Mouse (Mus musculus): Measurements from ENCODE around the gene Dbt.

DNA sequence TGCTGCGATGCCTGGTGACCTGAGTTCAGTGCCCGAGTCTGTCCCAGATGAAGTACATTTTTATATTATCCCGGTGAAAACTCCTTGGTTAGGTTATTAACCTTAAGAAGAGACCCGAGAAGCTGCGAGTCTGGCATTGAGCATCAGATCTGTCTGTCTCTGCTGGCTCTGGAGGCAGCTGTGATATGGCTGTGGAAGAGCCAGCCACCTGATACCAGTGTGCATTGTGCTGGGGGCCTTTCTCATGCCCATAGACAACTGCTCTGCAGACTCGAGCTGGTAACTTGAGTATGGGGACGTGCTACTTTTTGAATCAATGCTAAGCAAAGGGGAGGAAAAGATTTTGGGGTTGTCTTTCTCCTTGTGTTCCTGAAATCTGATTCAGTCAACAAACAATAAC is 35.5 kb upstream of the Dbt start:
- no peak for TF ChIP-seq CTCF (conservative IDR thresholded peaks at IDR 0.05; ENCODE audit: insufficient read depth, insufficient read length, low read depth, low read length)
- TF ChIP-seq POLR2A (IDR thresholded peaks at IDR 0.05; ENCODE audit: low read depth, low read length), result no peak

Data from kidney, adult 2 months (tissue).